Mouse (Mus musculus) right cerebral cortex, postnatal 25 days (tissue): Measurements from ENCODE around the gene Arglu1.

Experiments used
- DNase-seq: peaks from one replicate; pipeline ENCODE4 v3.0.0; 2022

Gene Arglu1

DNA sequence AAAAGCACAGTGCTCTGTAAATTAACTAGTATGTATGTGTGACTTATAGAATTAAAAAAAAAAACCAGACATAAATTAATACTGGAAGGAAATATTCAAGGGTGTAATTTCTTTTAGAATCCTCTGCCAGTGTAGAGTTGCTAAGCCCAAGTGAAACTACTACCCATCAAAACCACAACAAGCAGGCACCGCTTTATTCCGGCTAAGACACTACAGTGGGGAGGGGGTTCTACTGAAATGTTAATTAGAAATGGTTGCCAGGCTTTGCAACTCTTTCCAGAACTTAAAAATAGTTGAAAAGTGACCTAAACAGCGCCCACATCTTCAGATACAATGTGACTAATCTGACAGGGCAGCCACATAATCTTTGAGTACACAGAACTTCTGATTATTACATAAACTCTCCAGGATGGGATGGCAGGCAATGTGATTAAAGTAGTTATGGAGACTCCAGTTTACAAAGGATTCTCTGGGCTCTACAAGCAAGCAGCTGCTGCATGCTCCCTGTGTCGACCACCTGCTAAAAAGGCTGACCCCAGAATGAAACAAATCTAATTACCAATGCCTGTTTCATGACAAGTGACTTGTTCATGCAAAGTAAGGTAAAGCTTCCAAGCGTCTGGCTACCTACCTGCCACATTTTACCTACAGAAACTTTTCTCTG is 32.5 kb downstream of the Arglu1 start:
- DNase-seq, result no peak

DNA sequence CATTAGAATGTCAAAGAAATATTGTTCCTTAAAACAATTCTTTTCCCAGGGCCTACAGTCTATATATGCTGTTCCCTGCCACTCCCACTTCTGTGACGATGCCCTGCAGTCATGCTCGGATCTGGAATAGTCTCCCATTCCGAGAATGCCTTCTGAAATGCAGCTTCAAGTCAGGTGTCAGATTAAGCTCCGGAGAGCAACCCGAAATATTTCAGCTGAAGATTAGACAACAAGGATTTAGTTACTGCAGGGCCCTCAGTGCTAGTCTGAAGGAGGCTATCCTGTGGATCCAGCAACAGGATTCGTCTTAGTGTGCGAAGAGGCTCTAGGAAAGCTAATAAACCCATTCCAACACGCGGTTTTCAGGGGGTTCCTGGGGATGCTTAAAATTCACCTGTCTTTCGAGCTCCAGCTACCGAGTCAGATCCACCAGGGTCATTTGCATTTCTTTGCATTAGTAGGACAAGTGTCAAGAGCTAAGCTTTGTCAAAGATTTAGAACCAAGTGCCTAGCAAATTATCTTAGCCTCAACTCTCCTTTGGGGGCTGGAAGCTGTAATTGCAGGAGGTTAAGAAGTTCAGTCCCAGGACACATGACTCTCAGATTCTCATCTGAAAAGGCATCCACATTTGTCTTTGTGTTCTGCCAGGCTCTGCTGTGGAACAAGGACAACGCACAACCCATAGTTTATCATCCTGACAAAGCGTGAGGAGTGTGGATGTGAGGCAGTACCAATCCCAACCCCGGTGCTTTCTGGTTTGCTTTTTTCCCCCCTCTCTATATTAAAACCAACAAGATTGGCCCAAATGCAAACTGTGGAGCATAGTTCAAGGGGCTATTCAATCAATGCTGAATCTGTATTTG is 33.5 kb downstream of the Arglu1 start:
- DNase-seq, result no peak

DNA sequence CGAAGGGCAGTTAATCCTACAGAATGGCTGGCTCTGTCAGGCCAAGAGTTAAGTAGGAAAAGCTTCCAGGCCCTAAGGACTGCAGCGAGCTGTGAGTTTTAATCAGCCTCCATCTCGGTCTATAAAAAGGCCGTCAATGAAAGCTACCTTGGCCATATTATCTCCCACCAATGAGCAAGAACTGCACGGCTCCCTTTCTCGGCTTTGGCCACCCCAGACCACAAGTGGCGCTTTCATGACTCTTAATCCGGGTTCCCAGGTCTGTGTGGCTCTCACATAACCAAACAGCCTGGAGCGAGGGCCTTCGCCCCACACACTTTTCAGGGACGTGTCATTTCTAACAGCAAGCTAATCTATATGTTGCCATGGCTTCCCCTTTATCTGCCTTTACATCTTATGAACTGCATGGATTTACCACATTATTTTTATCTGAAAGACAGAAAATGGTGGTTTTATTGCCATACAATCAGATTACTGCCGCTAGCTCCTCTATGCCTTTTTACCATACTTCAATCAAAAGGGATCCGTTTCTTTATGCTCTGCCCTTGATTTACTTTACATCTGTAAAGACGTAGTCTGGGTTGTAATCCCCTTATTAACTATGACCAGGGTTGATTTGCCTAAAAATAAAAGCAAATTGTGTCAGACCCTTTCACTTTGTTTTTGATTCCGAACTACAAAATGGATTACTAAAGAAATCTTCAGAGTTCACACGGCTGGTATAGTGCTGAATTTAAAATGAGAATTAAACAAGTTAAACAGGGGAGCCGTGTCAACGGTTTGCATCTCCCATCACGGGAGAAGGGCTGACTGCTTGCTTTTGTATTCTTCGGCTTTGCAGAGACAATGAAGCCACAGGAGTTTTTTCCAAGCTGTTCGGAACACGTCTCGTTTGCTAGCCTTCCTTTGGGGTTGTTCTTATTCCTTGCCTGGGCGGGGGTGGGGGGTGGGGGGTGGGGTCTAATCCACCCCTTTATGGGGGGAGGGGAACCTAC is 34.7 kb downstream of the Arglu1 start:
- no peak for DNase-seq

DNA sequence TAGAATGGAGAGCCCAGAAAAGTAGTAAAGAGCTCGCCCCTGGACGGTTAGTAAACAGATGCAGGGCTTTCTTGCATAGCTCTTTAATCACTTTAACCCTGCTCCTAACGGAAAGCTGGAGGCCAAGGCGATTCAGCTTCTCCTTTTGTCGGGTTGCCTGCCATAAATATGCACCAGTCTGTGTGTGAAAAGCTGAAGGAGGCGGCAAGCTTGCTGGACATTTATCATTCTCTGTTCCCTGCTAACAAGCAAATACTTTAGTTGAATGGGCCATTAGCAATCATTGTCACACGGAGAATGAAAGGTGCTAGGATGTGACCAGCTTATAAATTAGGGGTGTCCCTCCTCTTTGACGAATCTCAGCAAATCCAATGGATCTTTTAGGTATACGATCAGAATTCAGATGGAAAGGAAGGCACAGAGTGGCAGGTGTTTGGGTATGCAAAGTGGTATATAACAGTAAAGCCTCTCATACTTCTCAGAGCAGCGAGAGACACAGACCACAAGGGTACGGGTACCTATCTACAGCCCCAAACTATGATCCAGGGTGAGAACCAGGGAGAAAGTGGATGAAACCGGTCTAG is 36.3 kb downstream of the Arglu1 start:
- DNase-seq, result no peak

DNA sequence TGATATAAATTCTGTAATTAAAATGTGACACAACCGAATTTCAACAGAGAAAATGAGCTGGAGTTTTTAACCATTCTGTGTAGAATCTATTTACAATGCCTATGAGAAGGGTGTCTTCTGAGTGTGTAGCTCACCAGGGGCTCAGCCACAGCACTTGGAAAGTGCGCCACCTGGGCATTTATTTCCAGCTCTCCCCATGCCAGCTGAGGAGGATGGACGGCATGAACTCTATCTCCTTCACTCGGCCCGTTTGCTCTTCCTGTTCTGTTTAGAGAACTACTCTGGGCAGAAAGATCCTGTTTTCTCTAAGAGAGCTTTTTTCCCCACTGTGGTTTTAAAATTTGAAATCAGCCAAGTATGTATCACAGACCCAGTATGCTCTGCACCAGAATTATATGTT is 37.0 kb downstream of the Arglu1 start:
- DNase-seq, result no peak

DNA sequence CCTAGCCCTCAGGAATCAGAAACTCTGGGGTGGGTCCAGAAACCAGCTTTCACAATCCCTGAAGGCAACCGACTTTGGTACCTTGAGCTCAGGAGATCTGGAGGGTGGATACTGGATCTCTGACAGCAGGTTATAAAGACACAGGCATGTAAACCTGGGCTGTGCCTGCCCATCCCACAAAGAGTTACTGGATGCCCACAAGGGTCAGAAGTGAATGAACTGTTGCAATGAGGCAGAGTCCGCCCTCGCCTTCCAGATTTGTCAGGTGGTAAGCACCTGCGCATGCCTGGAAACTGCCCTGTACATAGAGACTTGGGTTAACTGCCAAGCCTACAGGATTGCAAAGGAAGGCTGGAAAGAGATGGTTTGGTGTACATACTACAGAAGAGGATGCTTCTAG is 37.9 kb downstream of the Arglu1 start:
- DNase-seq, result no peak

DNA sequence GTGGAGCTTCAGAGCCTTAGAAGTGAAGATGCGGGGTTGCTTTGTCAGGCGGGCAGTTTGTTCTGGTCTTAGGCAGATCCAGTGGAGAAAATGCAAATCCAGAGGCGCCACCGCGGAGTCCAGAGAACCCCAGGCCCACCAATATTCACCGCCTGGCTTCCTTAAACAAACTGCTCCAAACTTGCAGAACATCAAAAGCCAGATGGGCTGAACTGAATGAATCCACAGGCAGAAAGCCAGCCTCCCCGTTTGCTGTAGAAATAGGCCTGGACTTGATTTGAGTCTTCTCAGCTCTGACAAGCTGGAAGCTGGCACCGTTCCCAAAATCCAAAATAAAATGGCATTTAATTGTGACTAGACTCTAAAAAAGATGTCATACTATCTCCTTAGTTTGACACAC is 40.4 kb downstream of the Arglu1 start:
- no peak for DNase-seq

DNA sequence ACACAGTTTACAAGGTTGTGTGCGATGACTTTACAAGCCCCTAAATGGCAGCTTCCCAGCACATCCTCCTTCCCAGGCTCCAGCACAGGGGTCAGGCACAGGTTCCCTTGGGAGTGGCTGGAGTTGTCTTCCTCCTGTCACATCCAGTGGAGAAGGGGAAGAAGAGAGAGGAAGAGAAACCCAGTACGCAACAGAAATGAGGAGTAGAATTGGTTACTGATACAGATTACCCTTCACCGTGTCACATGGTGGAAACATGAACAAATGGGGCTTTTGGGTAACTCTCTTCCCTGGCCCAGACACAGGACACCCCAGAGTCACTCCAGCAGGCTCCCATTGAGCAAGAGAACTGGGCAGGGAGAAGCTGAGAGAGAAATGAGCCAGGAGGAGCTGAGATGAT is 40.8 kb downstream of the Arglu1 start:
- no peak for DNase-seq

DNA sequence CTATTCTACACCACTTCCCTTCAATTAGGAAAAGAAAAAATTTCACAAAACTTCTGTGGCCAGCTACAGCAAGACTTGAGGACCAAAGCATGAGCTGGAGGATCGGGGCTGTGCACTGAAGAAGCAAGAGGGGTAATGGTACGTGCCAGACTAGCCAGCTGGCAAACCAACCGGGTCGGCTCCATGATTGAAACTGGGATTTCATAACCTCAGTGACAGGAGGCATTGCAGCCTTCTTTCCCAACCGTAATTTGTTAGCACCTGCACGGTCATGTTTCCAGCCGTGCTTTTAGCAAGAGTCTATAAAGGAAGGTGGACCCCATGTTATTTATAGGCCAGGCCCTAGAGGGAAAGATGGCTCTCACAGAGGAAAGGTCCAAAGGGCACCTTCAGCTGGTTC is 41.6 kb downstream of the Arglu1 start:
- no peak for DNase-seq

DNA sequence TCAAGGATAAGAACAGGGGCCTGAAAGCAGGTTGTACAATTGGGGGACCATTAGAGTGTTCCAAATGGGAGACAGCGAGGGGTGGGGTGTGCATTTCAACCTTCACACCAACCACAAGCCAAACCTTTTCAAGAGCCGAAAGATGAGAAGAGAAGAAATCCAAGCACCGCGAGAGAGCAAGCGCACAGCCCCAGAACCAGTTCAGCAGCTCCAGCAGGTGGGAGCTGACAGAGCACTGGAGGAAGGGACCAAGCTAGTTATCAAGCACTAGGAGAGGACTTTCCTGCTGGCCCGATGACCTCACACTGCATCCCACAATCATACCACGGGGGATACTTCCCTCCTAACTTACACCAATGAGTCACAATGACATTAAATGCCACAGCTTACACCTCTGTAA is 42.5 kb downstream of the Arglu1 start:
- DNase-seq, result no peak

DNA sequence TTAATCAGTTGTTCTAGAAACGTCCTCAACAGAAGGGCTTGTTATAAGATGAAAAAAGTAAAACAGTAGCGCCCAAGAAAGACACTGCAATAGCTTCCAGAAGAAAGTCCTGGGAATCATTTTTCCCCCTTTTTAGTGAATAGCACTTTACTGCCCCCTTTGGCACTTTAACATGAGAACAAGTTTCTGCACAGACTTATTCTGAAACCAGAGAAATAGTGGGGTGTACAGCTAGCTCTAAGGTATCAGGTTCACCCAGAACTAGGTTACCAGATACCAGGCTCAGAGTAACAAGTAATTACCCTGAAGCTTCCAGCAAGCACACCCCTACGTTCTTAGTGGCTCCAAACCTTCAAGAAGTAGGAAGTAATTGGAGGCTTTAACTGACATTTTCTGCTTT is 43.0 kb downstream of the Arglu1 start:
- no peak for DNase-seq

DNA sequence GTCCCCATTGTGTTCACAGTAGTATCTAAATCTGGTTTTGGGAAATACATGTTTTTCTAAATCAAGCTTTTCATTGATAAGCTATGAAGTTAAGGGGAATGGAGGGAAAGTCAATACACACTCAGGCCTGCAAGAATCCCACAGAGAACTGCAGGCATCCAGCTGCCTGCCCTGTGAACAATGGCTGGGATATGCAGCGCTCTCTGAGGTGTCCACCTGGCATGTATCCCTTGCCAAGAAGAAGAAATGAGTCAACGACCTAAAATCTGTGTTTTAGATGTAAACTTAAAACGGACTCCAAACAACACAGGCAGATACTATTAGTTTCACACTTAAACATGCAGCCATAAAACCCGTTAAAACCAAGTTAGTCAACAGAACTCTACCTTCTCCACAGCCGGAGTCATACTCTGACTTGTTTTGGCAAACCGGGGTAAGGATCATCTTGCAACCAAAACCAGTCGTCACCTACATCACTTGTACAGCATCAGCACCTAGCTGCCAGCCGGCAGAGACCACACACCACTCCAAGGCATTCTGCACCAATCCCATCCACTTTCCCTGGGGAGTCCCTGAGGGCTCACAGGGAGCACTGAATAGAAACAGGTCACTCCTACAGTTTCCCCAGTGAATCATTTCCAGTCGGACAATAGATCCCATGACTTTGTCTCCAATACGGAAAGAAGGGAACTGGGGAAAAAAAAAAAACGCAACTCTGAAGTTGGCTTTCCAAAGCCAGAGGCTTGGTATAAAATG is 46.0 kb downstream of the Arglu1 start:
- DNase-seq, result no peak

DNA sequence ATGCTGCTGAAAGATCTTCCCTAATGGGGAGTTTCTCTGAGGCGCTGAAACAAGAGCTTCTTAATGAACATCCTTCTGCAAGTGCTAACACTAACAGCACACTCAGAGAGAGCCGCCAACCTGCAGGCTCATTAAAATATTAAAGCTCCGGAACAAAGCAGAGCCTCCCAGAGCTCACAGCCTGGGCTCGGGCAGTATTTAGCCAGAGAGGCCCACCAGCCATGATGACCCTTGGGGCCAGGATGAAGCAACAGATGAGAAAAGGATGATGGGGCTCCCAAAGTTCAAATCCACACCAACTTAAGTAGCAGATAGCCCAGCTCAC is 50.1 kb downstream of the Arglu1 start:
- DNase-seq, result no peak

DNA sequence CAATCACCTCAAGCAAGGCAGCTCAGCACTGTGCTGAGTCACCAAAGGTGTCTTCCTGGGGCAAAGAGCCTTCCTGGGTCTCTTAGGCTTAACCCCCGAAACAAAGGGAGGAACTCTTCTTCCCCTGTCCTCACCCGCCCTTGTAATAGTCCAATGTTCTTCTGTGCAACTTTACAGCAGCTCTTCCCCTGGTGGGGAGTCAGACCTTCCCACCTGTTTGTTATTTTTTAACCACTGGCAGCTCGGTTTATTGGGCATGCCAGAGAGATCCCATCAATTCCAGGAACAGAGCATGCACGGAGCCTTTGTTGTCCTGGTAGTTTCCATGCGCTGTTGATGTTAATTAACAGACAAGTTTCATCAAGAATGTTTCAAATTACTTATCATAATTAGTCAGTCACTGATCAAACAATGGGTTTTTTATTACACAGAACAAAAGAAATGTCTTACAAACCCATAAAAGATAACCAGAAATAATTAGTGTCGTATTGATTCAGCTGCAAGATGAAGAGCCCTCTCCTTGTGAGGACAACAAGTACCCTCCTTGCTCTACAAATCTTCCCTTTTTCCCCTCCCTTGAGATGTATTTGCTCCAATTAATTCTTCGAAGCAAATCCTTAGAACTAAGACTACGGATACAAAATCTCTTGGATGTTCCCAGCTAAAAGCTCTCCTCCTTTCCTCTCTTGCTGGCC is 50.6 kb downstream of the Arglu1 start:
- no peak for DNase-seq

DNA sequence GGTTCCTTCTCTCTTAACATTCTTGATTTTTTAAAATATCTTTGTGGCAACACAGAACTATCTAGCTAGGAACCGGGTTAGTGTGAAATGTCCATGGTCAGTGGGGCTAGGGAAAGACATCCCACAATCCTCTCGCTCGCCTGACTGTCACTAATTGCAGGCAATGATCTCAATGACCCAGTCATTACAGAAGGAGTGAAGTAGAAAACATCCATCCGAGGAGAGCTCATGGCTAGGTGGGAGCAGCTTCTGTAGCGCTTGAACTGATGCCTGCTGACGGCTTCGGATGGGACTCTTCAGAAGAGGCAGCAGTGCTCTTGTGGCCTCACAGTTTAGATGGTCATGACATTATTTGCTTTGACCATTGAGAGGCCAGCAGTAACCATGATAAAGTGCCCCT is 58.9 kb downstream of the Arglu1 start:
- no peak for DNase-seq

DNA sequence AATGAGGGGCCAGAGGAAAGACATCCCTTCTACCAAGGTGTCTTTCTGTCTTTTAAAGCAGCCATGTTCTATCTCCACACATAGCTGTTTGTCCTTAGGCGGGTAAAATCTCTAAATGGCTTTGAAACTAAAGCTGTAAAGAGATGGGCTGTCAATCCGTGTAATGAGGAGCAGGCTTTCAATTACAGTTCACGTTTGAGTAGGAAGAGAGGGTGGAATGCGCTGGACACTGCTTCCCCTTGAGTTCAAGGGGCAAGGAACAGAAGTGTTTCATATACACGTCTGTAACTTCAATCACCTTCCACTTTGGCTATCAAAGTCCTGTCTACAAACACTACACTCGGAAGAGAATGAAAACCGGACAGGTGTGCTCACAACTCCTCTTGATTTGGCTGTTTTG is 66.3 kb downstream of the Arglu1 start:
- no peak for DNase-seq

DNA sequence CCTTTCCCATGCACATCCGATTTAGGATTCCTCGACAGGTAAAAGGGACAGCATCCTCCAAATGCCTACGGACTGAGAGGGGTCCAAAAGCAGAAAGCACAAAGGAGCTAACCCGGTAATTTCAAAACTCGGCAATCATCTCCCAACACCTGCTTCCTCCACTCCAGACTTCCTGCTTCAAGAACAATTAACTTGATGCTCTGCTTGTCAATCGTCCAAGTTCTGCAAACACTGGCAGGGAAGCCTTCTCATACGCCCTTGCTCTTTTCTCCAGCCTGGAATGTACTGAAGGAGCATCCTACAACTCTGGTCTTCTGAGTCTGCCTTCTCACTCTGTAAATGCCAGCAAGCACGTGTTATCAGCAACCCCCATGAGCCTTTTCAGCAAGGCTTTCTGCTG is 66.8 kb downstream of the Arglu1 start:
- DNase-seq, result no peak

DNA sequence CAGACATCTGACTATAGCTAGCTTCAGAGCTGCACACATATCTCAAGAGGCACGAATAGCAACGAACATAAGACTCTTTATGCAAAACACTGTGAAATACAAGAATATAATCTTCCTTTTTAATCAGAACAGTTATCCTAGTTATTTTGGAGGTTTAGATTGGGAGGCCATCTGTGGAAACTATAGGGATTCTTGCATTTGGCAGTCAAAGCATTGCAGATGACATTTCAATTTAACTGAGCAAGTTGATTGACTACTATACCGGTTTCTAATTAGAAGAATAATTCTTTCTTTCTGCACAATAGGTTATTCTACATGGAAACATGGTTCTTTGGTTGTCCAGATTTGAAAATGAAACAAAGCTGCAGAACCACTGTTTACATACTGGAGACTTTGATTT is 67.8 kb downstream of the Arglu1 start:
- no peak for DNase-seq

DNA sequence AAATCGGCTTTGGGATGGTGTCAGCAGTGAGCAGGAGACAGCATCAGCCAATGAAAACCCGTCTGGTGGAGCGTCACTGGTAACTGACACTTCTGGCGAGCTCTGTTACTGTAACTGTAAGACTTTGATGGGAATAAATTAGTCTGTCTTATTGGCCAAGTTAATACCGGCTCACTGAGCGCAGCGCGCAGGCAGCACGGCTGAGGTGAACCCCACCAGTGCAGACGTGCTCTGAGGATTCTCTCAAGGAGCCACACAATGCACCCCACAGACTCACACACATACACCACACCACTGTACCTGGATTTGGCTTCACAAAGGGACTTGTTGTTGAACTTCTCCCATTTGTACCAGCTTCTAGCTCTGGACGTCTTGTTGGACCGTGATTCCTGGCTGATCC is 68.3 kb downstream of the Arglu1 start:
- peak; percentile 40 for DNase-seq

DNA sequence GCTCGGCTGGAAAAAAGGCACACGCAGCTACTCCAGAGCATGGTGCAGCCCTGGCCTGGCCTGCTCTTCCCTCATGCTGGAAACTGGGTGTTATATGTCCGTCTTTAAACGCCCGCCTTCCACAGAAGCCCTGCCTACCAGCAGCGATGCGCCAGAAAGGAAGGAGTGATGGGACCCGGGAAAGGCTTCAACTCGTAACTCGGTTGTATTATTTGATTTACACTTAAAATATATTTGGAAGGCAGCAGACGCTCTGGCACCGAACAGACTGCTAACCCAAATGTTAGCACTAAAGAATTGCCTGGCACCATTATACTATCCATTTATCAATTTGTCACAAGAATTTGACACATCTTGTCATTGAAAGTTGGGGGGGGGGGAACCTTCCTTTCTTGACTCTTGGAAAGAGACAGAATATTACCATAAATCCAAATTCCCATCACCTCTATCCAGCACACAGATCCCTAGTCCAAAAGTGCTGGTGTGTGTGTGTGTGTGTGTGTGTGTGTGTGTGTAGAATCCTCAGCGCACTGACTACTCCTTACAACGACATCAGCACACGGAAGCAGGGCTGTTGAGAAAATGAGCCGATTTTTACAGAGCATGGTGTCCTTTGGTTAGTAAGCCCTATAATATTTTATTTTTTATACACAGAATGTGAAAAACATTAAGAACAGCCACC is 68.9 kb downstream of the Arglu1 start:
- peak; percentile 40 for DNase-seq

DNA sequence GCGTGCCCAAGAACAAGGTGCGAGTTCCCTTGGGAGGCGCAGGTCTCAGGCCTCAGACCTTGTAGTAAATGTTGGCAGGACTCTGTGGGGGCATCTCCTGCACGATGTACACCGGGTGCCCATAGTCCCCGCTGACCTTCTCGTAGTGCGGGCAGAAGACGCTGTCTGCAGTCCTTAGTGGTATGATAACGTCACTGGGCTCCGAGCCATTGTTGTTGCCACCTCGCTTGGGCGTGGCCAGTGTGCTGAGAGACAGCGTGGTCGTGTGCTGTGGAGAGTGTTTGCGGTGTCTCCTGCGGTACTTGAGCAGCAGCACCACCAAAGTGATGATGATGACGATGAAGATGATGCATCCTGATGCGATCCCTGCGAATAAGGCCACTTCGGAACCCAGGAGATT is 69.8 kb downstream of the Arglu1 start:
- DNase-seq, result no peak
